Mouse (Mus musculus): ENCODE data around the gene Slc35f4.

GRCm38 (mm10) chr14:49447669-49448068, 78.2 kb downstream of the Slc35f4 start:
- TF ChIP-seq TAL1 (conservative IDR thresholded peaks at IDR 0.05; ENCODE audit: low read depth, low read length) (no peak), CTCF (IDR thresholded peaks at IDR 0.05; ENCODE audit: low read depth, low read length) (no peak), POLR2AphosphoS5 (IDR thresholded peaks at IDR 0.05; ENCODE audit: insufficient replicate concordance, low read depth, low read length) (no peak), GATA1 (IDR thresholded peaks at IDR 0.05; ENCODE audit: borderline replicate concordance, low read length) (no peak)
